Mouse (Mus musculus) thymus, adult 2 months (tissue): ENCODE results near the gene Actr5.

ENCODE experiments used
- CTCF ChIP-seq: fragments of 200-500 bp; IDR thresholded peaks from 2 replicates; pipeline ENCODE4 v1.5.1; 2012; ENCODE audit warnings: mild to moderate bottlenecking, control low read depth, low read length, moderate library complexity, borderline replicate concordance; ENCODE audit not compliant: control insufficient read depth, poor library complexity, insufficient read depth; ENCODE audit errors: extremely low read depth
- POLR2A ChIP-seq: fragments of 200-500 bp; IDR thresholded peaks from 2 replicates; pipeline ENCODE4 v1.6.1; 2012; ENCODE audit warnings: mild to moderate bottlenecking, low read length, control low read depth, moderate library complexity; ENCODE audit not compliant: control insufficient read depth, poor library complexity, insufficient read depth; ENCODE audit errors: extremely low read depth

DNA sequence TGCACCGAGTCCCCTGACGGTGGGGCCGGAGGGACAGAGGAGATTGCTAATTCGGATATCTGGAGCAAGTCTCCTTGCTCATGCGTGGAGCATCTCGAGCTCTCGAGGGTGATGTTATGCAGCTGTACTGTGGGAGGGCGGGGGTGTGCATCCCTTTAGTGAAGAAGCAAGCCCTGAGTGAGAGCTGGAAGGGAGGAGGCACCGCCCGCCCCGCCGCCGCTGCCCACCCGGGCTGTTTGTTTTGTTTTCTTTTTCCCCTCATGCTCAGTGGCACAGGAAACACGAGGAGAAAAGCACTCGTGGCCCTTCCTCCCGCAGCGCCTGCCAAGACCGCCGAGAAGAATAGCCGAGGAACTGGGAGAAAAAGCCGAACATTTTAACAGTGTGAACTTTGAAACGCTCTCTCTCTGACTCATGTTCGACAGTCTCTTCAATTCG lies 63.1 kb downstream of the Actr5 start:
- TF ChIP-seq CTCF, result no peak
- 0 out of 2 replicates have a peak, but pooled peaks have one; percentile 14 for TF ChIP-seq POLR2A
